Mouse (Mus musculus): Measurements from ENCODE around the gene Pitpna. TPM values are rescaled to one million over a fixed set of nuclear protein-coding genes. Genes with fewer than 3 reads are reported as not detected.
A peak's percentile ranks its signal among the peaks of the same experiment; 100 is the strongest.

Gene Pitpna
- 71.1 and 74.4 TPM in 2 replicates for polyA plus RNA-seq (2015; fragmentation: Nextera tagmentation; extraction: Ambion mirVana)

DNA sequence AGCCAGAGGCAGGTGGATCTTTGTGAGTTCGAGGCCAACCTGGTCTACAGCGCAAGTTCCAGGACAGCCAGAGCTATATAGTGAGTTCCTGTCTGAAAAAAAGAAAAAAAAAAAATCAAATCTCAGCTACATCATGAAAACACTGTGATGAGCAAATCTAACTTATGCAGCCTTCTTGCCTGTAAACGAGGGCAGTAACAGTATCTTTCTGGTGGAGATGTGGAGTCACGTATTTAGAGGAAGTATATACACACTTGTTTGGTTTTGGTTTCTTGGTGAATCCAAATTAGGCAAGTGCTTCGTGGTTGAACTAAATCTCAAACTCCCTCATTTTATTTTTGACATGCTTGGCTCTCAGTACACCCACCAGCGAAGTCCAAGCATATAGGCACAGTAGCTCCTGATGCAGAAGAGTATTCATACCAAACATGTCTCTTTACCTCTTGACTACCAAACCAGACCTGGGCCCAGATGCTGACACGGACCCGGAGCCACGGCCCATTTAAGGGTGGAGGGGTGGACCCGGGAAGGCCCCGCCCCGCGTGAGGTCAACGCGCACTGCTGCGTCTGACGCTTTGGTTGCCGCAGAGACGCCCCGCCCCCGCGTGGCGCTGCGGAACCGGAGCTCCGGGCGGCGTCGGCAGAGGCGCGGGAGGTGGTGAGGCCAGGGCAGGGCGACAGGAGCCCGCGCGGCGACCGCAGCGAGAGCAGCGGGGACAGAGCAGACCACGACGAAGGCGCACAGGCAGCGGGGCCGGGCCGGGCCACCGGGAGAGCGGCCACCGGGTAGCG lies at the start of gene Pitpna:
Gene Pitpna, plus strand, starts transcription at position 605 of the 792 bp plus-strand sequence.
- Histone ChIP-seq H3K4me3 (ENCODE audit: low read depth, low read length) (peak within 1 kb of the TSS; percentile 76), H3K36me3 (ENCODE audit: insufficient read depth, low read length) (peaks cover 1% of the 10 kb centered on the region; the same call in 1 of the 2 replicates), H3K27me3 (replicated peaks; ENCODE audit: insufficient read depth, low read length) (no peaks in the 10 kb centered on the region), H3K27ac (ENCODE audit: low read length) (peak within 1 kb of the TSS; percentile 94), H3K9me3 (ENCODE audit: low read length) (no peaks in the 10 kb centered on the region), H3K4me1 (ENCODE audit: insufficient read depth, low read depth, low read length) (peaks cover 3% of the 10 kb centered on the region; the same call in 1 of the 2 replicates), H3K9ac (replicated peaks; ENCODE audit: low read depth) (peak within 1 kb of the TSS; percentile 62), H3K4me2 (replicated peaks; ENCODE audit: low read depth, low read length) (peak within 1 kb of the TSS; percentile 89)
- WGBS = 6% methylated on average over 40 of the region's 49 CpGs
- peak; percentile 96 for ATAC-seq
- peak; percentile 96 for DNase-seq (ENCODE audit: low spot score)
- TF ChIP-seq CTCF (IDR thresholded peaks at IDR 0.05) (peak; percentile 39), EP300 (IDR thresholded peaks at IDR 0.05) (no peak)

- Histone ChIP-seq H3K4me2 (replicated peaks; ENCODE audit: low read depth, low read length) (no peak overlapping the region), H3K27ac (ENCODE audit: low read length) (peak overlapping the region; percentile 79), H3K4me3 (ENCODE audit: low read depth, low read length) (no peak overlapping the region), H3K9ac (replicated peaks; ENCODE audit: low read depth) (no peak overlapping the region; the same call in 1 of the 2 replicates), H3K27me3 (replicated peaks; ENCODE audit: insufficient read depth, low read length) (no peaks in the 10 kb centered on the region), H3K9me3 (ENCODE audit: low read length) (no peaks in the 10 kb centered on the region), H3K36me3 (ENCODE audit: insufficient read depth, low read length) (no peaks in the 10 kb centered on the region), H3K4me1 (ENCODE audit: insufficient read depth, low read depth, low read length) (peaks cover 19% of the 10 kb centered on the region)
- WGBS = 40% methylated on average over 9 of the region's 9 CpGs
- DNase-seq (ENCODE audit: low spot score) (peak; percentile 36), ATAC-seq (peak; percentile 71)
- no peak for TF ChIP-seq CTCF (IDR thresholded peaks at IDR 0.05)
- no peak for TF ChIP-seq EP300 (IDR thresholded peaks at IDR 0.05)
Observed at GRCm38 (mm10) chr11:75538184-75538969, 49.5 kb upstream of the Pitpna start.

DNA sequence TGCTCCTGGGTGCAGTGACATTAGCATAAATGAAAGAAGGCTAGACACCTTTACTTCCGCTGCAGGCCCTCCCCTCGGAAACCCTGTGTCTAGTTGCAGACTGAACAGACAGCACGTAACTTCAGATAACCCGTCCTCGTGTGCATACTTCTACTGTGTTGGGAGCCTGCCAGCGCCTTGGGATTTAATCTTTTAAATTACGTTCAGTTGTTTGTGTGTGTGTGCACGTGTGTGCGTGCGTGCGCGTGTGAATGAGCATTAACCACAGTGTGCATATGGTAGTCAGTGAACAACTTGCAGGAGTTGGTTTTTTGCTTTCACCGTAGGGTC lies 49.0 kb upstream of the Pitpna start:
- Histone ChIP-seq H3K27ac (ENCODE audit: low read length) (no peak overlapping the region), H3K36me3 (ENCODE audit: insufficient read depth, low read length) (no peaks in the 10 kb centered on the region), H3K9ac (replicated peaks; ENCODE audit: low read depth) (no peak overlapping the region), H3K4me2 (replicated peaks; ENCODE audit: low read depth, low read length) (no peak overlapping the region), H3K27me3 (replicated peaks; ENCODE audit: insufficient read depth, low read length) (no peaks in the 10 kb centered on the region), H3K9me3 (ENCODE audit: low read length) (no peaks in the 10 kb centered on the region), H3K4me1 (ENCODE audit: insufficient read depth, low read depth, low read length) (peaks cover 19% of the 10 kb centered on the region), H3K4me3 (ENCODE audit: low read depth, low read length) (no peak overlapping the region)
- no peak for DNase-seq (ENCODE audit: low spot score)
- no peak for TF ChIP-seq EP300 (IDR thresholded peaks at IDR 0.05)
- no peak for TF ChIP-seq CTCF (IDR thresholded peaks at IDR 0.05)
- ATAC-seq = no peak
- 67% methylated on average over 13 of the region's 13 CpGs for WGBS

- Histone ChIP-seq H3K27me3 (replicated peaks; ENCODE audit: insufficient read depth, low read length) (no peaks in the 10 kb centered on the region), H3K4me1 (ENCODE audit: insufficient read depth, low read depth, low read length) (peaks cover 19% of the 10 kb centered on the region), H3K9me3 (ENCODE audit: low read length) (no peaks in the 10 kb centered on the region), H3K27ac (ENCODE audit: low read length) (0 out of 2 replicates have a peak overlapping the region, but pooled peaks have one; percentile 14), H3K4me2 (replicated peaks; ENCODE audit: low read depth, low read length) (no peak overlapping the region), H3K9ac (replicated peaks; ENCODE audit: low read depth) (no peak overlapping the region), H3K4me3 (ENCODE audit: low read depth, low read length) (no peak overlapping the region), H3K36me3 (ENCODE audit: insufficient read depth, low read length) (no peaks in the 10 kb centered on the region)
- TF ChIP-seq CTCF (IDR thresholded peaks at IDR 0.05) = no peak
- no peak for TF ChIP-seq EP300 (IDR thresholded peaks at IDR 0.05)
- 77% methylated on average over 8 of the region's 8 CpGs for WGBS
- DNase-seq (ENCODE audit: low spot score) = no peak
- ATAC-seq = no peak
Observed at GRCm38 (mm10) chr11:75540209-75540608, 47.7 kb upstream of the Pitpna start.

- Histone ChIP-seq H3K36me3 (ENCODE audit: insufficient read depth, low read length) (no peaks in the 10 kb centered on the region), H3K4me3 (ENCODE audit: low read depth, low read length) (no peak overlapping the region), H3K4me1 (ENCODE audit: insufficient read depth, low read depth, low read length) (peaks cover 19% of the 10 kb centered on the region), H3K9ac (replicated peaks; ENCODE audit: low read depth) (no peak overlapping the region), H3K27ac (ENCODE audit: low read length) (peak overlapping the region; percentile 63), H3K27me3 (replicated peaks; ENCODE audit: insufficient read depth, low read length) (no peaks in the 10 kb centered on the region), H3K4me2 (replicated peaks; ENCODE audit: low read depth, low read length) (no peak overlapping the region), H3K9me3 (ENCODE audit: low read length) (no peaks in the 10 kb centered on the region)
- DNase-seq (ENCODE audit: low spot score) (peak; percentile 80), ATAC-seq (peak; percentile 67)
- 53% methylated on average over 19 of the region's 19 CpGs for WGBS
- TF ChIP-seq CTCF (IDR thresholded peaks at IDR 0.05) = 0 out of 2 replicates have a peak, but pooled peaks have one; percentile 2
- peak; percentile 53; the same call in 1 of the 2 replicates for TF ChIP-seq EP300 (IDR thresholded peaks at IDR 0.05)
Observed at GRCm38 (mm10) chr11:75540710-75541581, 47.0 kb upstream of the Pitpna start.
